Mouse (Mus musculus) bone marrow macrophage, adult 2 months (primary cell): ENCODE data around the gene Egln2.

Source experiments
- CTCF ChIP-seq: IDR thresholded peaks from 2 replicates; pipeline ENCODE4 v1.5.1; 2012; ENCODE audit warnings: low read depth, mild to moderate bottlenecking, low read length, moderate library complexity
- POLR2A ChIP-seq: IDR thresholded peaks from 2 replicates; pipeline ENCODE4 v1.6.1; 2012; ENCODE audit warnings: mild to moderate bottlenecking, low read depth, low read length, borderline replicate concordance

- TF ChIP-seq CTCF (no peak), POLR2A (no peak)
Observed at GRCm38 (mm10) chr7:27133757-27134156, 32.8 kb downstream of the Egln2 start.
